Mouse (Mus musculus): ENCODE measurements at regions not wholly inside any gene's neighbourhood (a gene's known extent, or its start where the extent isn't known, plus 50 kb on each side); places are given as distances from the start of the nearest gene placed in this dataset.
A peak's percentile ranks its signal among the peaks of the same experiment; 100 is the strongest.

- peak; percentile 68 for DNase-seq
These were observed 331.4 kb downstream of the Cog6 start for GRCm38 (mm10) chr3:52685434-52686181.

DNA sequence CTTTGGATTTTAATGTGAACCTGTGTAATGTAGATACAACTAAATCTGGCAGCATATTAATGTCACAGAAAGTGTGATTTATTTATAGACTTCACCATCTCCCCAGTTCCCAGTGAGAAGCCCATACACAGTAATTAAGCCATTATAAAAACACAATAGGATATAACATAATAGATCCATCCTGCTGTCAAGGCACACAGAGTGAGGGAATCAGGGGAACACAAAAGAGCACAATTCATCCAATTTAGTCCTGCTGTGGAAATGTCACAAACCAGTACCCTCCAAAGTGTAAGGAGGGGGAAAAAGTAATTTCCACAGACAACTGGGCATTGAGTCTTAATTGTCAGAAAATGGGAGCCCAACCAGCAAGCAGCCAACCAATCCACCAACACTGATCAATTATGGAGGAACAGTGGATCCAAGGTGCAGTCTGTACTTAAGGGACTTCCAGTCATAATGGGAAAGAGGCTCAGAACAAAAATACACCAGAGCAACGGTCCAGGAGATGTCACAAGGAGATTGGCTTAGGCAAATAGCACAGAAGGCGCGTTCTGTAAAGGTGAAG lies 336.1 kb downstream of the Cog6 start:
- DNase-seq: no peak

- peak; percentile 71 for DNase-seq
These were observed 340.0 kb downstream of the Cog6 start for GRCm38 (mm10) chr3:52676886-52677670.

DNA sequence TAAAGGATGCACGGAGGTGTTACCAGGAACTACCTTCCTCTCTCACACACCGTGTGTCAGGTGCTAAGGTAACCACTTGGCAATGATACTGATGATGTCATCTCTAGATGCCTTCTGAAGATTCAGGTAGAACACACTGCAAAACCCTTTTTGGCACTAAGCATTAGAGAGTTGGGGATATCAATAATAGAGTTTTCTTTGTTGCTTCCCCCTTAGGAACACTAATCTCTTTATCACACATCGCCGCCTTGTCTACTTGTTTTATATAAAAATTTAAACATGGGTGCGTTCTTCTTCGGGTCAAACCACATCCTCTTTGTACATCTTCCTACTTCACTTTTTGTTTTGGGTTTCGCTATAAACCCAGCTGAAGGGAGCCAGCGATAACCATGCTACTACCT lies 346.4 kb downstream of the Cog6 start:
- DNase-seq: no peak

GRCm38 (mm10) chr3:52663161-52663602 lies 353.9 kb downstream of the Cog6 start:
- no peak for DNase-seq

GRCm38 (mm10) chr3:52662164-52662908 lies 354.7 kb downstream of the Cog6 start:
- DNase-seq: no peak

DNA sequence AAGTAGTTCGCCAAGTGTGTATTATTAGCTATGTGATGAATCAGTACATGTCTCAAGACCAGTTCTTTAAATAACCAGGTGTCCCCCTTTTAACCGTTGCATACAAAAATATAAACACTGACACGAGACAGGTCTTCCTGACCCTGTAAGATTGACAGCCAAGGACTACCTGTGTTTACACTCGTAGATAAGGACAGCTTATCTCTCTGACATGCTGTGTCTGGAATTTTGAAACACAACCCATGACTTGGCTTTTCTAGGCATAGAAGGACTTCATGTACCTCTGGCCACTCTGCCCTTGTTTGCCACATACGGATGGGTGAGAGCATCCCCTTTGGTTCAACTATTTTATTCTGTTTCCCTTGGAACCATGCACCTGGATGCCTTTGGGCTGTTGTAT lies 364.0 kb downstream of the Cog6 start:
- no peak for DNase-seq

DNA sequence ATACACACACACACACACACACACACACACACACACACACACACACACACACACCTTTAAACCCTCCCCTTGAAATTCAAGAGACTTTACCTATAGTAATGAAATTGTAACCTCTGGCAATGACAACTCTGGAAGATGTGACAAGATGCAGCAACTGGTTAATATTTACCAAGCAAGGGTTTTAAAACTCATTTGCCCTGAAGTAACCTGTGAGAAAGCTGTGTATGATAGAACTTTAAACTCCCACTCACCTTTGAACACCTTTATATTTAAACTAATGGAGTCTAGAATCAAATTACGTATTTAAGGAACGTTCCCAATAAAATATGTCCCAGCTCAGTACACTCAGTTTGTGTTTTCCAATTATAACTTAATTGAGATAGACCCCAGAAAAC lies 364.6 kb downstream of the Cog6 start:
- DNase-seq: no peak

DNA sequence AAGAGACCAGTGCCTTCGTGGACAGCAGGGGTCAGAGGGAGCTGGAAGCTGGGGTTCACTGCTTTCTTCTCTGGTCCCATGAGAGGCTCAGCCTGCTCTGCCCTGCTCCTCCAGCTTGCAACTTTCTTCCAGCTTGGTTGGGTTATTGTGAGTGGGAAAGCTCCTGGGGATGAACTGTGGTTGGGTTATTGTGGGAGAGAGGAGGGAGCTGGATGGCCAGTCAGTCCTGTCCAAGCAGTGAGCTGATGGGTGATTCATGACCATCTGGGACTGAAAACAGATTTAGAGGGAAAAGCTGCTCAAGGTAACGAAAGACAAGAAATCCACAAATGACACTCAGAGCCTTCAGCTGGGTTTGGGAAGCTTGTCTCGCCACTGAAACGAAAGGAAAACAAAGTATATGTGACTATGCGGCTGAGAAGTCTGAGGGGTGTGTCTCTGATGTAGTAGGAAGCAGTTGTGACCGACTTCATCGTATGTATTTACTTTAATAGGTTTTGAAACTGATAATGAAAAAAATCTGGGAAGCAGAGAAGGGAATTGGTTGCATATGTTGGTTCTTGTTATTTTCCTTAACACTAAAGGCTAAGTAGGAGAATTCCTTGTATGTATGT lies 365.1 kb downstream of the Cog6 start:
- no peak for DNase-seq

GRCm38 (mm10) chr3:52650071-52650470 lies 367.0 kb downstream of the Cog6 start:
- DNase-seq: no peak

DNA sequence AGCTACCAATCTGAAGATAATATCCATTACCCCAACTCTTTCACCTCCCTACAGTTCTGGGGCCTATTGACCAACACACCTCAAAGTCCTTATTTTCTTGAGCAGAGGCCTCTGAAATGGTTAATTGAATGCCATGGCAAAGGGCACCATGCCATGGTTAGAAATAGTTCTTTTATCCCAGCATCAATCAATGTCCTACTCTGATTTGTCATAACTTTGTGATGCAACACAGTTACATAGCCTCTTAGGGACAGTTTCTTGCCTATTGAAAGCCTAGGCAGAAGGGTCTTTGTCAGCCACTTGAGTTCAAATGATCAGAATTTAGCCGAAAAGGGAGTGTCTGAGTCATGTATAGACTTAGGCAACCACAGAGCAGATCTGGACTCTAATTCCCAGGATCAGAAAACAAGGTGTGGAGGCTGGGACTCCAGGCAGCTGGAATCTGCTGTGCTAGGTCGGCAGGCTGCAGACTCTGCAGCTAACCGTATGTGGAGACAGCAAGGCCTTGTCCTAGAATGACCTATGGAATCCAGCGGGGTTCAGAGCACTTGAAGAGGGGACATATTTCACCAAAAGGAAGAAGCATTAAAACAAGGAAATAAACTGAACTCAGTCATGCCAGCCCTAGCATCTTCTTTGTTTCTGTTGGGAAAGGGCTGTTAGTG lies 368.1 kb downstream of the Cog6 start:
- no peak for DNase-seq

GRCm38 (mm10) chr3:52647900-52648299 lies 369.1 kb downstream of the Cog6 start:
- DNase-seq: no peak

DNA sequence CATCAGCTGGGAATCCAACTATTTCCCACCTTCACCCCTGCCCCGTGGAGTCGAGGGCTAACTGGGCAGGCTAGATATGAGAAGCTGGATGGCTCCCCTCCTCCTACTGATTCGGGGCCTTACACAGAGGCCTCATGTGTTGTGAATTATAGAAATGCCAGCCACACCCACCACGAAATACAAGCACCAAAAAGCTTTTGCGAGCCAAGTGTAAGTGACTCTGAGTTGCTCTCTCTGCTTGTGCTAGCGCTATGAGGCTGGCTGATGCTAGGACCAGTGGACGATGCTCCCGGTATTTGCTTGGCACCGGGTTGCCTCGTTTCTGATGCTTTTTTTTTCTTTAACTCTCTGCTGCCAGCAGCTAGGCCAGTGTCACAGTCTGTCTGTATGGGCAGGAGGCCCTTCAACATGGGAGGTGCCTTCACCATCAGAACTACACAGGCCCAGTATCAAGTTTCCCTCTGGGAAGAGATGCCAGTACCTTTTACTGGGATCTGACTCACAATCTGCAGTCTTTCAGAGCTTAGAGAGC lies 369.8 kb downstream of the Cog6 start:
- DNase-seq: no peak

- DNase-seq: no peak
These were observed 371.9 kb downstream of the Cog6 start for GRCm38 (mm10) chr3:52645156-52645555.

GRCm38 (mm10) chr3:52644178-52645128 lies 372.6 kb downstream of the Cog6 start:
- DNase-seq: peak; percentile 47

DNA sequence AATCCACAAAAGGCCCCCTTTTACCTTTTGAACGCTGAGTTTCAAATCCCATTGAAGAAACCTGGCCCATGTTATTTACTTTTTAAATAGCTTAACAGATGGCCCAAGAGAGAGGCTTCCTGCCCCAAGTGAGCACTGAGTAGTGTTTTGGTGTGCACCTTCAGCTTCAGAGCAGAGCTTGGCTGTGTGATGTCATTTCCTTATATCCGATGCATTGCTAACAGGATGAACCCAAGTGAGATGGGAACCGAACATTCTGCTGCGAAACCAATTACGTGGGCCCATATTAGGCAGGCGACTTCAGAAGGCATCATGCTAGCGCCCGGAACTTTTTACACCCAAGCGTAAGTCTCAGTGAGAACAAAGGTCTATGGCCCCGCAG lies 373.2 kb downstream of the Cog6 start:
- no peak for DNase-seq

DNA sequence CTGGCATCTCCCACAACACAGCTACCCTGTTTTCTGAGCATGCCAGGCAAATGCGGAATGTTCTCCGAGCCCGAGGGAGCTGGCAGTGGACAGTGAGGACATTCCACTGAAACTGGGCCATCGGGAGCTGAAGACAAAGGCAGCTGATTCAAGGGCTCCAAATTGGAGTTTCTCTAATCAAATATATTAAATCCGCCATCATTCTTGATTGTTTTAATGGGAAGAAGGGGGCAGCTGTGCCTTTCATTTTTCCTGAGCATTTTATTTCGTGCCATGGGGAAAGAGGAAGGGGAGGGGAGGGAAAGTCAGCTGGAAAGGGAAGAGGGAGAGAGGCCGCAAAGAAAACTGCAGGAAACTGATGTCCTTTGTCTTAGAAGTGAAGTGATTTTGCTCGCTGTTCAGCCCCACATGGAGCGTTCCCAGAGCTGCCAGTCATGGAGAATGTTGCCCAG lies 373.9 kb downstream of the Cog6 start:
- no peak for DNase-seq

GRCm38 (mm10) chr3:52641226-52642181 lies 373.4 kb downstream of the Foxo1 start:
- DNase-seq: peak; percentile 87
